Mouse (Mus musculus): ENCODE results near the gene Ptpn13. TPM values are rescaled to one million over a fixed set of nuclear protein-coding genes. Genes with fewer than 3 reads are reported as not detected.

Ptpn13 gene
- total and polyA plus RNA-seq, 3 experiments: 0.04 TPM; not detected in 2

- no peak for TF ChIP-seq POLR2AphosphoS2 (IDR thresholded peaks at IDR 0.05; ENCODE audit: low read depth, low read length)
- no peak for TF ChIP-seq NELFE (IDR thresholded peaks at IDR 0.05; ENCODE audit: low read depth, low read length)
- TF ChIP-seq SIN3A (IDR thresholded peaks at IDR 0.05; ENCODE audit: low read length): no peak
- TF ChIP-seq MXI1 (IDR thresholded peaks at IDR 0.05; ENCODE audit: low read depth, low read length): no peak
- no peak for DNase-seq (ENCODE audit: extremely low read depth)
- Histone ChIP-seq H3K9ac (ENCODE audit: insufficient read depth, low read depth) (no peak overlapping the region), H3K4me2 (ENCODE audit: insufficient read depth, low read depth, poor library complexity, severe bottlenecking) (peak overlapping the region; percentile 47), H3K36me3 (replicated peaks in 1 of 2; ENCODE audit: control insufficient read depth in 1 of 2, insufficient read depth in 1 of 2, low read length in 1 of 2) (no peaks in the 10 kb centered on the region), H3K27ac (ENCODE audit: insufficient read depth, low read depth) (no peak overlapping the region), H3K27me3 (replicated peaks) (no peaks in the 10 kb centered on the region), H3K4me1 (ENCODE audit: control insufficient read depth in 1 of 2, insufficient read depth in 2 of 2) (peaks cover 0 to 3% of the 10 kb centered on the region in 2 experiments; a peak in 2 of 4 replicates), H3K79me2 (replicated peaks; ENCODE audit: control insufficient read depth, extremely low read depth, insufficient read depth, poor library complexity, severe bottlenecking) (no peaks in the 10 kb centered on the region), H3K4me3 (replicated peaks in 1 of 3; ENCODE audit: low read depth in 2 of 3, low read length in 2 of 3, poor library complexity in 1 of 3) (peak overlapping the region in 2 of 3 experiments; percentile 11 to 12), H3K9me3 (replicated peaks; ENCODE audit: low read length) (no peaks in the 10 kb centered on the region)
- in situ Hi-C loops (cut with MboI; ENCODE audit: low pct_ligation_motif_present, low pct_unique_long_range_greater_than_20kb, low sequenced_read_pairs): no loop called here
- dilution Hi-C loops (cut with MboI; ENCODE audit: extremely low pct_ligation_motif_present, extremely low pct_unique_long_range_greater_than_20kb, low sequenced_read_pairs): no loop called here
Observed at GRCm38 (mm10) chr5:103592706-103593105, 167.7 kb downstream of the Ptpn13 start.

- Histone ChIP-seq H3K27ac (ENCODE audit: insufficient read depth, low read depth) (no peak overlapping the region), H3K79me2 (replicated peaks; ENCODE audit: control insufficient read depth, extremely low read depth, insufficient read depth, poor library complexity, severe bottlenecking) (no peaks in the 10 kb centered on the region), H3K4me3 (replicated peaks in 1 of 3; ENCODE audit: low read depth in 2 of 3, low read length in 2 of 3, poor library complexity in 1 of 3) (no peak overlapping the region), H3K27me3 (replicated peaks) (no peaks in the 10 kb centered on the region), H3K9me3 (replicated peaks; ENCODE audit: low read length) (no peaks in the 10 kb centered on the region), H3K9ac (ENCODE audit: insufficient read depth, low read depth) (no peak overlapping the region), H3K4me2 (ENCODE audit: insufficient read depth, low read depth, poor library complexity, severe bottlenecking) (no peak overlapping the region), H3K36me3 (replicated peaks in 1 of 2; ENCODE audit: control insufficient read depth in 1 of 2, insufficient read depth in 1 of 2, low read length in 1 of 2) (no peaks in the 10 kb centered on the region), H3K4me1 (ENCODE audit: control insufficient read depth in 1 of 2, insufficient read depth in 2 of 2) (peaks cover 0 to 3% of the 10 kb centered on the region in 2 experiments; a peak in 2 of 4 replicates)
- no peak for TF ChIP-seq SIN3A (IDR thresholded peaks at IDR 0.05; ENCODE audit: low read length)
- DNase-seq (ENCODE audit: extremely low read depth): peak; percentile 6
- dilution Hi-C loops (cut with MboI; ENCODE audit: extremely low pct_ligation_motif_present, extremely low pct_unique_long_range_greater_than_20kb, low sequenced_read_pairs): no loop called here
- in situ Hi-C loops (cut with MboI; ENCODE audit: low pct_ligation_motif_present, low pct_unique_long_range_greater_than_20kb, low sequenced_read_pairs): no loop called here
Observed at GRCm38 (mm10) chr5:103593575-103593974, 168.6 kb downstream of the Ptpn13 start.

GRCm38 (mm10) chr5:103595394-103596226, 170.6 kb downstream of the Ptpn13 start:
- no peak overlapping the region for H3K4me2 ChIP-seq (ENCODE audit: insufficient read depth, low read depth, poor library complexity, severe bottlenecking)
- TF ChIP-seq NELFE (IDR thresholded peaks at IDR 0.05; ENCODE audit: low read depth, low read length) (no peak), JUND (conservative IDR thresholded peaks at IDR 0.05; ENCODE audit: low read depth, low read length) (no peak), MEF2A (IDR thresholded peaks at IDR 0.05; ENCODE audit: borderline replicate concordance, low read depth, low read length) (no peak), HCFC1 (IDR thresholded peaks at IDR 0.05; ENCODE audit: low read depth, low read length) (no peak), CHD1 (IDR thresholded peaks at IDR 0.05; ENCODE audit: low read depth, low read length) (no peak), MXI1 (IDR thresholded peaks at IDR 0.05; ENCODE audit: low read depth, low read length) (no peak), ELF1 (IDR thresholded peaks at IDR 0.05; ENCODE audit: low read depth, low read length) (no peak), CHD2 (IDR thresholded peaks at IDR 0.05; ENCODE audit: low read length) (no peak), SMC3 (IDR thresholded peaks at IDR 0.05; ENCODE audit: low read depth, low read length) (no peak), IRF4 (IDR thresholded peaks at IDR 0.05; ENCODE audit: low read depth, low read length) (no peak), POLR2A (IDR thresholded peaks at IDR 0.05; ENCODE audit: low read depth, low read length) (no peak), NRF1 (IDR thresholded peaks at IDR 0.05; ENCODE audit: low read depth, low read length) (no peak), PAX5 (IDR thresholded peaks at IDR 0.05; ENCODE audit: low read length) (no peak), UBTF (IDR thresholded peaks at IDR 0.05; ENCODE audit: low read depth, low read length) (no peak), ZC3H11A (IDR thresholded peaks at IDR 0.05; ENCODE audit: low read depth, low read length) (no peak)
- H3K27me3 ChIP-seq (replicated peaks): no peaks in the 10 kb centered on the region
- no peaks in the 10 kb centered on the region for H3K36me3 ChIP-seq (replicated peaks in 1 of 2; ENCODE audit: control insufficient read depth in 1 of 2, insufficient read depth in 1 of 2, low read length in 1 of 2)
- no peak for DNase-seq (ENCODE audit: extremely low read depth)
- H3K27ac ChIP-seq (ENCODE audit: insufficient read depth, low read depth): no peak overlapping the region
- dilution Hi-C loops (cut with MboI; ENCODE audit: extremely low pct_ligation_motif_present, extremely low pct_unique_long_range_greater_than_20kb, low sequenced_read_pairs): no loop called here
- H3K4me3 ChIP-seq (replicated peaks in 1 of 3; ENCODE audit: low read depth in 2 of 3, low read length in 2 of 3, poor library complexity in 1 of 3): no peak overlapping the region
- H3K9me3 ChIP-seq (replicated peaks; ENCODE audit: low read length): no peaks in the 10 kb centered on the region
- peaks cover 3 to 5% of the 10 kb centered on the region in 2 experiments; a peak in 2 of 4 replicates for H3K4me1 ChIP-seq (ENCODE audit: control insufficient read depth in 1 of 2, insufficient read depth in 2 of 2)
- no peaks in the 10 kb centered on the region for H3K79me2 ChIP-seq (replicated peaks; ENCODE audit: control insufficient read depth, extremely low read depth, insufficient read depth, poor library complexity, severe bottlenecking)
- H3K9ac ChIP-seq (ENCODE audit: insufficient read depth, low read depth): no peak overlapping the region
- in situ Hi-C loops (cut with MboI; ENCODE audit: low pct_ligation_motif_present, low pct_unique_long_range_greater_than_20kb, low sequenced_read_pairs): no loop called here

All from CH12.LX (cell line).